Mouse (Mus musculus): ENCODE data around the gene Zfp106.

Zfp106 gene

GRCm38 (mm10) chr2:120556868-120557267 is 6.8 kb downstream of the Zfp106 start:
- no peak for DNase-seq (ENCODE audit: low read depth, low spot score)

DNA sequence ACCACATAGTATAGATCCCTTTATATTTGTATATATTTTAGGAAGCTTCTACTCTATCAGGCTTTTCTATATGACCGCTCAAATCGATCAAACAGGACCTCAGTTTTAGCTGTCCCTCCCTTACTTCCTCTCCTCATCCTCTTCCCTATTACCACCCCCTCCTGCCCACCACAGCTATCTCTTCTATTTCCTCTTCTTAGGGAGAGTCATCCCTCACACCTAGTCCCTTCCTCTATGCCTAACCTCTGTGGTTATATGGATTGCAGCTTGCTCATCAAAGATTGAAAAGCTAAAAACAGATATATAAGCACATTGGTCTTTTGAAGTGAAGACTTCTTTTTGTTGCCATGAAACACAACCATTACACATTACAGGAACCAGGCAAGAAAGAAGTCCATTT is 18.9 kb downstream of the Zfp106 start:
- no peak for DNase-seq (ENCODE audit: low read depth, low spot score)

DNA sequence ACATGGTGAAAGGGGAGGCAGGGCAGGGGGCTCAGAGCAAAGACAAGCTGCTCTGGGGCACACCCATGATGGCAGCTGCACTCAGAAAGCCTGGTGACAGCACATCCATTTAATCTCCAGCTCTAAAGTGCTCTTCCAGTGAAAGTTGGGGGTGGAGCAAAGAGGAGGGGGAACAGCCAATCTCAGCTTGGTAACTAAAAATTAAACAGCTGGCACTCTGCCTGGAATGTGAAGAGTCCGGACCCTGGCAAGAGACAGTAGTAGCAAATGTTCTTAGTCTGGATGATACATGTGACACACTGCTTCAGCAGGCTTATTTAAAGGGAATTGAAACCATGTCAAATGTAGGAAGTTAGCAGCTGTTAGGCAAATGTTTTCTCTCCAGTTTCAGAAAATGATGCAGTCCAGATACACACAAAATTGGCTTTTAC is 23.9 kb downstream of the Zfp106 start:
- no peak for DNase-seq (ENCODE audit: low read depth, low spot score)

DNA sequence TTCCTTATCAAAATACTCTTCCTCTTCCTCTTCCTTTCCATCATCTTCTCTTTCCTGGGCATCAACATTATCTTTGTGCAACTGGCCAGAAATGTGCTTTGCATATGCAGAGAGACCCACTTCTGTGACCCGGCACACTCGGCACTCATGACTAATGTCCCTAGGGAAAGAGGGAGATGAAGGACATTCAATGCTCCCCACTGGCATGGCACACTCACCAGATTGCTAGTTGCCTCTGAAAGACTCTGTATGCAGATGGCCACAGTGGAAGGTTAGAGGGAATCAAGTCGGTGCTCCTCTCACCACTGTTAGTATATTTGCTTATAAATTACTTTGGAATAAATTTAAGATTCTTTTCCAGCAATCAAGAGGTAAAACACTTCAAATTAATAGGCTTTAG is 24.3 kb downstream of the Zfp106 start:
- DNase-seq (ENCODE audit: low read depth, low spot score), result no peak

DNA sequence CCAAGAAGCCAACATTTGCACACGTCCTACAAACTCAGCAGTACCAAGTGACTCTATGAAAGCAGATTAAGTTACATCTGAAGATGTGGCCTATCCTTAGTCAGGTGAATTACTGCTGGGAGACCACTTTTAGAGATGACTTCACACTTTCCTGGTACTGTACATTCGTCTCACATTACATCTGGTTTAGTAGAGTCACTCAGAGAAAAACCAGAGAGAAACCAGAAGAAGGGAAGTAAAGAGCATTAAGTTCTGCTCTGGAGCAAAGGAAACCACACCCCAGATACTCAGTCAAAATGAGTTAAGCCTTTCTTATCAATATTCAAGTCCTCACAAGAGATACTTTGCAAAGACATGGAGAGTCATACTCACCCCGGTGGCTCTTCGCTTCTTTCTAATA is 32.4 kb downstream of the Zfp106 start:
- no peak for DNase-seq (ENCODE audit: low read depth, low spot score)

GRCm38 (mm10) chr2:120529531-120529930 is 34.1 kb downstream of the Zfp106 start:
- DNase-seq (ENCODE audit: low read depth, low spot score), result no peak

DNA sequence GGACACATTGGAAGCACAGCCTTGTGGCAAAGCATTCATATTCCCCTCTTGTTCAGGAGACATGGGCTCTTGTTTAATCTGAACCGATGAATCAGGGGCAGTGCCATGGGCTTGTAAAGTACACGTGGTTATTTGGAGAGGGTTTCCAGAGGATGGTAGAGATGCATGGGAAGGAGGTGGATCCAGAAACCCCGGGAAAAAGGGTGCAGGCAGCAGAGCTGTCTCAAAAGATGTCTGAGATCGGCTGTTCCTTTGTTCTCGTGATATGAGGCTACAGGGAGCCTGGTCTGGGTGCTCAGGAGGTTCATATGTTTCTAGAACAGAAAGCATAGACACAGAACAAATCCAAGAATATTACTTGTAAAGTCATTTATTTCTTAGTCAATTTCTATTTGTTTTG is 36.9 kb downstream of the Zfp106 start:
- no peak for DNase-seq (ENCODE audit: low read depth, low spot score)

DNA sequence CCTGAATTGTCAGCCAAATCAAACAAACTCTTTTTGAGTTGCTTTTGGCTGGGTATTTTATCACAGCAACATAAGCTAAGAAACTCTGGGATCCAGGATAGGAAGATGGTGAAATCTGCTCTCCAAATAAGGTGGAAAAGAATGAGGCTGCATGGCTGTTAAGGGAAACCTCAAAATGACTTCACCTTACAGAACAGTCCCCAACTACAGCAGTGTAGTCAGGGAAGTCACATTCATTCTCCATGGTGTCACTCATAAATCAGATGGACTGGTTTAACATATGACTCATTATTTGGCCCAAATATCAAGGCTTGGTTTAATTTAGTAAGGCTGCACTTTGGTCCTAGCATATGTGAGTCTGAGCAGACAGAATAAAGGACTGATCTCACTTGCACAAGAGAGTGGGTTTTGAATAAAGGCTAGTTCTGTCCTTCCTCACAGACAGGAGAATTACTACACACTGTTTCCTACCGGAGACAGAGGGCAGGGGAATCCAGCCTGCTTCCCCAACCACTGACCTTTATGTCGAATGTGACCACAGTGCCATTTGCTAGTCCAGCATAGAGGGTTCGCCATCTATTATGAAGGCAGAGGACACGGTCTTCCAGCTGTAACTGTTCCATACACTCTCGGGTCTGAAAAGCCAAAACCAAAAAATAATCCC is 45.0 kb downstream of the Zfp106 start:
- DNase-seq (ENCODE audit: low read depth, low spot score), result no peak

DNA sequence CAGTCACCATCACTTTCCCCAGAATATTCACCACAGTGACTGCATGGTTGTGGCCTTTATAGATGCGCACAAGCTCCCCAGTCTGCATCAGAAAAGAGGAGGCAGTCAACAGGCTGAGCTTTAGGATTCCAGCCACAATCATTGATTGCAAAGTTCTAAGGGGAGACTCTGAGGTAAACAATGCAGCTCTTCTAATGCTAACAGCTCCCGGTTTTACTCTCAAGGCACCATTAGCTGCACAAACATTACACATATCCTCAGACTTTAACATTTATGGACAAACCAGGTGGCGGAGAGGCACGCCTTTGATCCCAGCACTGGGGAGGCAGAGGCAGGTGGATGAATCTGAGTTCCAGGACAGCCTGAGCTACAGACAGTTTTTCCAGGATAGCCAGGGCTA is 49.5 kb downstream of the Zfp106 start:
- no peak for DNase-seq (ENCODE audit: low read depth, low spot score)

GRCm38 (mm10) chr2:120503992-120504391 is 59.7 kb downstream of the Zfp106 start:
- DNase-seq (ENCODE audit: low read depth, low spot score), result peak; percentile 45

DNA sequence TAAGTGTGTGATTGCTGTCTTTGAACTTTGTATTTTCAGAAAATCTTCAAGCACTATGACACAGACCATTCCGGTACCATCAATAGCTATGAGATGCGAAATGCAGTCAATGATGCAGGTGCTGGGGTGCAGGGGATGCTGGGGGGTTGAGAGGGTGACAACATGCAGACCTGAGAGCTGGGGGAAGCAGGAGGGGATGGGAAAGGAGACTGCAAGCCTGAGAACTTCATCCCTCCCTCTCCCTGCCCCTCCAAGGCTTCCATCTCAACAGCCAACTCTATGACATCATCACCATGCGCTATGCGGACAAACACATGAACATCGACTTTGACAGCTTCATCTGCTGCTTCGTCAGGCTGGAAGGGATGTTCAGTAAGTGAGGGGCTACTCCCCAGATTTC is 60.5 kb downstream of the Zfp106 start:
- DNase-seq (ENCODE audit: low read depth, low spot score), result peak; percentile 17

DNA sequence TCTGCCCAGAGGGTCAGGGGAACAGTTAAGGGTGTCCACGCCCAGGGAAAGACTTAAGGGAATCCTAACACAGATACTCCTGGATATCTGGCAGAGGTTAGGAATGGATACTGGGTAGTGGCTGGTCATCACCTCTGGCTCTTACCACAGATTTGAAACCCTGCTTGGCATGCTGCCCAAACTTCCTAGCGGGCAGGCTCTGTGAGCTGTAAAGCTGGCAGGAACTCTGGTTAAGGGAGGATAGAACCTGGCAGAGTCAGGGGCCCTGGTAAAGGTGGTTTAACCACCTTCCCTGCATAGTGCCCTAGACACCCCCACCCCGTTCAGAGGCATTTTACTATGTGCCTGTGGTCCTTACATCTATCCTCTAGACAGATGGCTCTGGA is 61.0 kb downstream of the Zfp106 start:
- peak; percentile 25 for DNase-seq (ENCODE audit: low read depth, low spot score)

GRCm38 (mm10) chr2:120501931-120502604 is 61.6 kb downstream of the Zfp106 start:
- peak; percentile 76 for DNase-seq (ENCODE audit: low read depth, low spot score)

- DNase-seq (ENCODE audit: low read depth, low spot score), result peak; percentile 61
Observed at GRCm38 (mm10) chr2:120501136-120501918, 62.3 kb downstream of the Zfp106 start.

DNA sequence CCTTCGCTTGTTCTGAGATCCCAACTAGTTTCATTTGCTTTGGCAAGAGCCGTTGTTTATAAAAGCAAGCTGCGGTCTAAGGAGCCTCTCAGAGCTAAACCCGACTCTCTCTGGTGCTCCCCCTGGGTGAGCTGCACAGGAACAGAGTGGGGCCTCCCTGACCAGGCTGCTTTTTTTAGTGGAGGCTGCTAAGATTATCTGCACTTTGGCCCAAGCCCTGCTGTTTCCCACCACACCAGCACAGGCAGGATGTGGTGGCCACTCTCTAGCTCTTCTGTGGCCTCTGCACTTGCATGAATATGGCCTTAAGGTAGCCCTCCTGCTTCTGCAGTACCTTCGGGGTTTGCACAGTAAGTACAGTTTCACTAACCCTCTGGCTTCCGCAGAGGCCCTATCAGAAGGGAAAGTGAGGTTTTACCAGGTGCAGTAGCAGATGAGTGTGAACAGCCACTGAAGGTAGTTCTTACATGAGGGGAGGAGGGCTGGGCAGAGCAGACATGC is 63.6 kb downstream of the Zfp106 start:
- DNase-seq (ENCODE audit: low read depth, low spot score), result peak; percentile 74

- no peak for DNase-seq (ENCODE audit: low read depth, low spot score)
Observed at GRCm38 (mm10) chr2:120496511-120496910, 67.1 kb downstream of the Zfp106 start.

- DNase-seq (ENCODE audit: low read depth, low spot score), result no peak
Observed at GRCm38 (mm10) chr2:120493254-120493653, 70.4 kb downstream of the Zfp106 start.

- peak; percentile 31 for DNase-seq (ENCODE audit: low read depth, low spot score)
Observed at GRCm38 (mm10) chr2:120484241-120484640, 79.4 kb downstream of the Zfp106 start.

- DNase-seq (ENCODE audit: low read depth, low spot score), result peak; percentile 46
Observed at GRCm38 (mm10) chr2:120482506-120483389, 80.9 kb downstream of the Zfp106 start.

- DNase-seq (ENCODE audit: low read depth, low spot score), result peak; percentile 52
Observed at GRCm38 (mm10) chr2:120481921-120482320, 81.7 kb downstream of the Zfp106 start.

GRCm38 (mm10) chr2:120478600-120478999 is 85.0 kb downstream of the Zfp106 start:
- DNase-seq (ENCODE audit: low read depth, low spot score), result peak; percentile 87
